In the genomic region with DNA sequence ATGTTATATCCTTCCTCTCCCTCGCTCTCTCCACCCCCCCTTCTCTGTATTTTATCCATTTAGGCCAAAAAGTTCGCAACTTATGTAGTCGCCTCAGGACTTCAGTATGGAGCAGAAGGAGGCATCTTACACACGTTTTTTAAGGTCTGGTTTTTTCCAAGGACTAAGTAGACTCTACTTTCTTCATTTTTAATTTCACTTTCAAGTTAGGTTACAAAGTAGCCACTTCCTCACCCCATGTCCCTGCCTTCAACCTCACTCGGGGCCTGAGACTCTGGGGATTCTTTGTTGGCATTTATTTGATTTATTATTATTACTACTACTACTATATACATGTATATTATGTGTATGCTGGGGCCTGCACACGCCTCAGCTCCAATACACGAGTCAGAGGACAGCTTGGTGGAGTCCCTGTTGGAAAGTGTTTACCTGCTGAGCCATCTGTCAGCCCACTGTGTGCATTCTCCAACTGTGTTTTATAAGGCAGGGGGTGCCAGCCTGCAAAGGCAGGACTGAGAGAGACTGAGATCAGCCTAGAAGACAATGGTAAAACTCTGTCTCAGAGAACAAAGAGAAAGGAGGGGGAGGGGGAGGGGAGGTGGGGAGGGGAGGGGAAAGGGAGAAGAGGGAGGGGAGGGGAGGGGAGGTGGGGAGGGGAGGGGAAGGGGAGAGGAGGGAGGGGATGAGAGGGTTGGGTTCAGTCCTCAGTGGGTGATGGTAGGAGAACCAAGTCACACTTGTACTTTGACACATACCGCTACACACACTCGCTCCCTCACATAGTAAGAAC, we compare ENCODE assay signal across 12 mouse cellular contexts. TPM values are rescaled to one million over a fixed set of nuclear protein-coding genes. Genes with fewer than 3 reads are reported as not detected.
"Had no signal": no experiment of that assay in that cellular context is flagged by ENCODE, and none has a peak within 500 bp of the region (broad histone marks: within the 10 kb centered on the region; RNA-seq: fewer than 3 reads in every experiment).

No protein-coding gene starts in this region.

- H3K4me1 ChIP-seq: neural tube, embryonic 13.5 days; stomach, embryonic 15.5 days had no signal

- H3K9me3 ChIP-seq: limb, embryonic 10.5 days; liver, embryonic 15.5 days; neural tube, embryonic 13.5 days; stomach, embryonic 15.5 days had no signal

- ATAC-seq: midbrain, embryonic 16.5 days had no signal

- H3K9ac ChIP-seq: liver, embryonic 15.5 days; lung, embryonic 14.5 days; neural tube, embryonic 13.5 days; stomach, embryonic 15.5 days had no signal

- H3K27me3 ChIP-seq: liver, embryonic 15.5 days; neural tube, embryonic 13.5 days; stomach, embryonic 15.5 days had no signal

- DNase-seq: kidney, postnatal 10 days; lung, embryonic 14.5 days; lung, postnatal 10 days; right cerebral cortex, postnatal 14 days; thymus, adult 2 months; thymus, postnatal 25 days had no signal

- H3K27ac ChIP-seq: limb, embryonic 10.5 days; liver, embryonic 15.5 days; neural tube, embryonic 13.5 days; stomach, embryonic 15.5 days had no signal

- H3K4me3 ChIP-seq: limb, embryonic 10.5 days; liver, embryonic 15.5 days; neural tube, embryonic 13.5 days; stomach, embryonic 15.5 days had no signal

- H3K36me3 ChIP-seq: limb, embryonic 10.5 days; liver, embryonic 15.5 days; neural tube, embryonic 13.5 days; stomach, embryonic 15.5 days had no signal

RNA-seq across cellular contexts. Expression of gene Ak7, which starts 27.8 kb away (rescaled TPM):
- polyA plus RNA-seq: kidney, embryonic 14.5 days; lung, embryonic 14.5 days had no signal
